Mouse (Mus musculus) cerebellum, adult 8-10 months (tissue): ENCODE data around the gene Camta1.

Source experiments
- DNase-seq: peaks from one replicate; pipeline ENCODE4 v3.0.0; 2022

Camta1 gene

DNA sequence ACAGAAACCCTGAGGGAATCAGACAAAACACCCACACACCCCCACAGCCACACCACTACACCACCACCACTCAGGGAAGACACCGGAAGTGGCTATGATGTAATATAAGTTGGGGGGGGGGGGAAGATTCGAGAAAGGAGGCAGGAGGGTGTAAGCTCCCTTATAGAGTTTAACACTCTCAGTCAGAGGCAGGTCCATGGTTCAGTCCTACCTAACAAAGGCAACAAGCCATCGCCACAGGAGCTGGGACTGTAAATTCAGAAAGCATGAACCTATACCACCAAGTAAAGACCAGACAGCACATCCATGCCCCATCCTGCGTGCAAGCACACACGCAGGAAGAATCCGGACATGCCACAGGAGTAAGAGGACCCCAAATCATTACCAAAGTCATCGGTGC is 772.4 kb downstream of the Camta1 start, which contains the start of gene Gm13090:
Gene Gm13090 (plus strand): TSS at position 301 of the 400 bp plus-strand sequence.
- no peak for DNase-seq

DNA sequence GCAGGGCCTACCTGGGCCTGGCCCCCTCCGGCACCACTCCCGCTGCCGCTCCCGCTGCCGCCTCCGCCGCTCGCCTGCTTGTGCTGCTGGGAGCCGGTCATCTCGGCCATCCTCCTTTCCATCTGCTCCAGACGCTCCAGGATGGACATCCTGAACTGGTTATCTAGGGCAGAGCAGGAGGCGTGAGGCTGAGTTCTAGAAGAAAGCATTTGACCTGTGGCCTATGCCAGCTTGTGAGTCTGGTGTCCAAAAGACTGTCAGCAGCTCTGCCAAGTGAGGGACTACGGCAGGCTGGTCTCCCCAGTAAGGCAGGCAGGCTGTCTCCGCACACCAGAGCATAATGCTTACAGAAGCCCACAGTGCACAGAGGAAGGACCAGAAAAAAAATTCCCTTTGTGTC is 772.9 kb downstream of the Camta1 start:
- DNase-seq, result peak; percentile 82

DNA sequence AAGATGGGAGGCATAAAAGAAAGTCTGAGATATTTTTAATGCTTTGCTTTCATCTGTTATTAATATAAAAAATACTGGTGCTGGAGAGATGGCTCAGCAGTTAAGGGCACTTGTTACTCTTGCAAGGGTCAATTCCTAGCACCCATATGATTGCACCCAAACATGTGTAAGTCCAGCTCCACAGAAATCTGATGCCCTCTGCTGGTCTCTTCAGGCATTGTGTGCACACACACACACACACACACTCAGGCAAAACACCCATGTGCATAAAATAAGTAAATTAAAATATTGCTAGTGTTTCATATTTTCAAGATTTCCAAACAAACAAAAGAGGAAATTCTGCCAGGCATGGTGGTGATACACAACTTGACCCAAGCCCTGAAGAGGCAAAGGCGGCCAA is 774.3 kb downstream of the Camta1 start:
- DNase-seq, result no peak

DNA sequence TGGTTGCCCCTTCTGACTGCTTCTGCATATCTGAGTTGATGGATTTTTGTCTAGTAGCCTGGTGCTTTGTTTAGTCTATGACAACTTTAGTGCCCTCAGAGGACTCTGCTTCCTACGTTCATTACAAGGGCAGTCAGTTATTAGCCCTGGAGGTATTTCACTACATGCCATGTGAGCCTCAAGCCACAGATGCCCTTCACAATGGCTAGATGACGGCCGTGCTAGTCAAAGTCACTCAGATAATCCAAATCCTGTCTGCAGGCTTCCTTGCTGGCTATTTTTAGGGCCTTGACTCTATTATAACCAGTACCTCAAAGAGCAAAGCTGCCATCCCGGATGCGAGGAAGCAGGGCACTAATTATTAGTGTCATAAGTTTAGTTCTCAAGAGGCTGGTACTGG is 778.6 kb downstream of the Camta1 start:
- DNase-seq, result no peak

DNA sequence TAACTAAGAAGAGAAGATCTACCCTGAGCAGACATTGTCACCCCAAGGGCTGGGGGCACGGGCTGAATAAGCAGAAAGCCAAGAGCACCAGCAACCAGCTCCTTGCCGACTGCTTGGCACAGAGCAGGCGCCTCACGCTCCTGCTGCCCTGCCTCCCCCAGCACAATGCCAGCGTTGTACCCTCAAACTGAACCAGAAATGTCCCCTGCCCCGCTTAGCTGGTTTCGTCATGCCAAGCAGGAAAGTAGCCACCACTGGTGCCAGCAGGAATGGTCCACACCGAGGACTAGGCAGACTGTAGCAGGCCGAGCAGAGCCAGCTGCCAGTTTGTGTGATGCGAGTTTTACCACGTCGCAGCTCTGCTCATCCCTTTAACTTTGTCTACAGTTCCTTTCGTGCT is 779.7 kb downstream of the Camta1 start:
- no peak for DNase-seq

DNA sequence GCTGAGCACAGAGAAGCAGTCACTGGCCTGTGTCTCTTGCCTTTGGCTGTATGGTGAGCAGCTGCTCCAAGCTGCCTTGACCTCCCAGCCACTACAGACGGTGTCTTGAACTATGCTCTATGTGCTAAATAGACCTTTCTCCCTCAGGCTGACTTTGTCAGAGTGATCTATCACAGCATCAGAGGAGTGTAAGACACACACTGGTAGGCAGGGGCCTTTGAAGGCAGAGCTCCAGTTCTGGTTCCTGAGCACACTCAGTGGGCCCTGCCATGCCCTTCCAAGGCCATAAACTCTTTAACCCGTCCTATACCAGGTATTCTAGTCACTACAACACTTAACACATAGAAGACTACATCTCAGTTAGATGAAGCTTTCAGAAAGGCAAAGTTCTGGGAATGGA is 780.3 kb downstream of the Camta1 start:
- no peak for DNase-seq

DNA sequence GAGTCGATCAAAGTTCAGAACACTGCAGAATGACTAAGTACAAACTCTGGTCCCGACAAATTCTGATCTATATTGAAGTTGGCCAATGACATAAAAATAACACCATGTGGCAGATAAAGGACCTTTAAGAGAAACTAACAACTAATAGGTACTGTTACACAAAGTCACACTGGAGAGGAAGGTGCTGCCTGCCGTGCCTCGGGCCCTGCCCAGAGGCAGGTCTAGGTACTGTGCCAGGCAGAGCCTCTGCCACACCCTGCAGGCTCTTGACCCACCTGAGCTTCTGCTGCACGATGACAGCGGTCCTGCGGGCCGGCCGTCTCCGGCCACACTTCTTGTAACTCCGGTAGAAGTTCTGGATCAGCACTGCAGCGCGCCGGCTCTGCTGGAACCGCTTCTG is 786.9 kb downstream of the Camta1 start:
- DNase-seq, result no peak

DNA sequence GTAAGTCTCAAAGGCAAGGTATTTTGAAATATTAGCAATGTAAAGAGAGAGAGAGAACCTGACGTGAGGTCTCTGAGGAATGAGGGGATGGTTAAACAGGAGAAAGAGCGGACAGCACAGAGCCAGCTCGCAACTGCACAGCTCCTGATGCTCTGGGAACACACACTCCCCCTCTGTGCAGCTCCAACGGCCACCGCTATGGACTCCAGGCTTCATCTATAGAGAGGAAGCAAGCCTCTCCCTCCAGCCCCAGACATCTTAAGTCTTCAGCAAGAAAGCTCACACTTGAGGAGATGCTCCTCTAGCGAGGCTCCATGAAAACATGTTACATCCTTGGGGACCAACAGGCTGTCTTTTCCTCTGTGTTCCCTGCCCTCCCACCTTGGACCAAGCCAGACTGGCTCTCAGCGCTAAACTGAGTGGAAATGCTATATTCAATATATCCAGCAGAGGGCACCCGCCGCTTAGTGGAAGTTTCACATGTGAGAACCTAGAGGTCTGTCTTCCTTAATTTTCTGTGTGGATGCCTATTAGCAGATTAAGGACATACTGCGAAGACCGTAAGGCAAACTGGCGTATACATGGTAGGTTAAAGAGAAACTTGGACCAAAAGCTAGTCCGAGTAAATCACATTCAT is 788.5 kb downstream of the Camta1 start:
- DNase-seq, result peak; percentile 87

DNA sequence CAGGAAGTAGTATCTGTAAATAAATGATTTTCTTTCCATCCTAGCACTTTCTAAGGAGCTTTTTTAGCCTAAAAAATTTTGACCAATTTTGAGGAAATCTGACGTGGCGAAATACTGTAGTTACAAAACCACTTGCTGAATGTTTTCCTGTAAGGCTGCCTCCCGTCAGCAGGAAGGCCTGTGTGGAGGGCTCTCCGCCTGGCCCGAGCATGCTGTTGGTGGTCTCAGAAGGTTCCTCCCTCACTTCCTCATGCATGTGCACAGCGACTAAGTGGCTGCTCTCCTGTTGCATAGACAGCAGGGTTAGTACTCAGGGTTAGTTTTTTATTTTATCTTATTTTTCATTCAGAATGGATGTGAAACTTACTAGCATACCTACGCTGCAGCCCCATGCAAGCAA is 790.7 kb downstream of the Camta1 start:
- no peak for DNase-seq

DNA sequence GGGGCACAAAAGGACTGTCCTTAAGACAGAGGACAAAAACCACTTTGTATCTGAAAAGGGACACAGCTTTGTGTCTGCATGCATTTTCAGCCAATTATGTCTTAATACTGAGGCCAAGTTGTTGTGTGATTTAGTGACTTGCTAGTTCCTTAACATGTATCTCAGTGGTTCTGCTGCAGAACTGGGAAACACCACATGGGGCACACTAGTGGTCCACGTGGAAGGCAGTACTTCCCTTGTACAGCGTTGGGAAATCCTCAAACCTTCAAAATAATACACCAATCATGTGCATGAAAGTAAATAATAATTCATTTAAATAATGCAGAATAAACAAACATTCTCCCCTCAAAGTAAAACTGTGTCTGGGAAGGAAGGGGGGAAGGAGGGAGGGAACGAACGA is 792.9 kb downstream of the Camta1 start:
- DNase-seq, result no peak

DNA sequence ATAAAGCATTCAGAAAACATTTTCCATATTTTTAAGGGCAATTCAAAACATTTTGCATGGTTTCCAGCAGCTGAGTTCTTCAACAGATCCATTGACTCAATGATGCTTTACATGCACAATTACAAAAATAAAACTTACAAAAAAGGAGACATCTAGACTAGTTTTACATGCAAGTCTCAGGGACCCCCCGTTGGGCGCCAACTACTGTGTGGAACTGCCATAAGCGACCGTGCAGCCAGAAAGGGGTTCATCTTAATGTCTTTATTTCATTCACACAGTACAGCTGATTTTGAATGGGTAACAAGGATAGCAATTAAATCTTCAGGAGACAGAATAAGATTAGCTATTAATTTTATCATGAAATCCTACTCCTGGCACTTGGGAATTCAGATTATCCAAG is 802.1 kb downstream of the Camta1 start:
- DNase-seq, result no peak

DNA sequence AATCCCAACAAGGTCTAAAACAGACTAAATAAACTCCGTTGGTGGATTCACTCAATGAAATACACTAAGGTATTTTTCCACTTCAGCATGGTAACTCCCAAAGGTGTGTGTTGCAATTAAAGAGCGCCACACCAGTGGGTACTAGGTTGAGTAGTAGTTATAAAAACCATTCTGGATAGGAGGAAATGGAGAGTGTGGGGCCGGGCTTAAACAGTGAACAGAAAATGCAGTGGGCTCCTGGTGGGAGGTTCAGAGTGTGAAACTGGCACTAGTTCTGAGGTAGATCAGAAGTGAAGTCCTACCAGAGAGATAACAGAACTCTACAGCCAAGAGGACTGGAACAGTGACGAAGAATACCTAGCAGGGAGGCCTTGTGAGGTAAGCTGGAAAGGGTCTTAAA is 803.0 kb downstream of the Camta1 start:
- DNase-seq, result no peak

DNA sequence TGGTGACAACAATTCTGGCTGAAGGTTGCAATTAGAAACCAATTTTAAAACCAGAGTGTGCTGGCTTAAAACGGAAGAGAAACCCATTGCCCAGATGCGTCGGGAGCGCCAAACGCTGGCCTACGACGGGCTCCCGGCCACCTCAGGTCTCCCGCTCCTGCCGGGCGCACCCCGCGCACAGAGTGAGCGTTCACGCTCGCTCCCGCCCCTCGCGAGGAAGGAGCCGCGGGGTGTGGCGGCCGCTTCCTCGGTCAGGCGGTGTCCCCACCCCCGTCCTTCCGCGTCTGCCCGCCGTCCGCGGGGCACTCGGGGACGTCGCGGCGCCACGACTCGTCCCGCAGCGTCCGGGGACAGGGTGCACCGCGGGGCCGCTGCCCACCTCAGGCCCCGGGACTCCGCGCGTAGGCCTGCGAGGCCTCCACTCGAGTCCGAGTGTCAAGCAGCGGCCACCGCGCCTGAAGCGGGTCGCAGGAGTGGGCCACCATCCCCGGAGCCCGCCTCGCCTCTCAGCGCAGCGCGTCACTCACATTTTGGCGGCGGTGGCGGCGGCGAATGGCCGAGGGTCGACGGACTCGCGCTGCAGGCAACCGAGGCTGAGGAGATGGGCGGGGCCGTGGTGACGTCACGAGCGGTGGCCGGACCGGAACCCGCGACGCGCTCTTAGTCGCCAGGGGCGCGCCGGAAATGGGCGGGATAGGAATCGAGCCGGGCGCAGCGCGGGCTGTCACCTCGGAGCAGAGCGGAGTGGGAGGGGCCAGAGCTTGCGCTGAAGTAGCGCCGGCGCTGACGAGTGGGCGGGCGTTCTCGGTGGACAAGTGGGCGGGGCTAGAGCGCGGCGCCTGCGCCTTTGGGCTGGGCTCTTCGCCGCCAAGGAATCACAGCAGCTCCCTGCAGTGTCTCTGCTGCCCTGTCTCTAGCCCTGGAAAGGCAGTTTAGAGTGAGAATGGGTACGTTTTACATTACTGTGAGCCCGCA is 804.0 kb downstream of the Camta1 start, which contains the start of gene Vamp3:
Gene Vamp3 (minus strand): TSS at position 617 of the 975 bp plus-strand sequence.
- DNase-seq, result peak; percentile 99

DNA sequence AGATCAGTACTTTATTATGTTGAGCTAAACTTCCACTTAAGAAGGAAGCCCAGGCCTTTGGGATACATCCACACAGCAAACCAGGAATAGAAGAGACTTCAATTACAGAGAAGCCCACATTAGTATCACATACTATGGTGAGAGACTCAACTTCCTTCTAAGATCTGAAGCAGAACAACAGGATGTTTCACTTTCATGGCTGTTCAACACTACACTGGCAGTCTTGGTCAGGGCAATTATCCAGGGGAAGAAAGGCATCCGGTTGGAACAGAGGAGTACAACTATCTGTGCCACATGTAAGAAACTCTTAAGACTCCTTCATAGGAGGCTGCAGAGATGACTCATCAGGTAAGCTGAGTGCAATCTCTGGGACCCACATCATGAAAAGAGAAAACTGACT is 810.5 kb downstream of the Camta1 start:
- no peak for DNase-seq

DNA sequence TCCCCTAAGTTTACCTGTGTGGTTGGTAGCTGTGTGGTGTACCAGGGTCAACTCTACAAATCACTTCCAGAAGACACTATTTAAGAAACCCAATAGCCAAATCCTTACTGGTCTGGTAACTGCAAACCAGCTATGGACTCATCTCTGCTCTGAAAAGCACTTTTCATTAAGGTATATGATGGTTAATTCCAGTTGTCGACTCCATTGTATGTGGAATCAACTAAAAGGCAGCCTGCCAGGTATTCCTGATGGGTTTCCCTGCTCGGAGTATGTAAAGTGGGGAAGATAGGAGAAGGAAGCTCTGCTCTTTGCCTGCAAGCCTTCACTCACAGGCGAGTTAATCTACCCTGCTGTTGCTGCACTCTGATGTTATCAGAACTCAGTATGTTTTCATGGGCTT is 815.2 kb downstream of the Camta1 start:
- DNase-seq, result no peak

DNA sequence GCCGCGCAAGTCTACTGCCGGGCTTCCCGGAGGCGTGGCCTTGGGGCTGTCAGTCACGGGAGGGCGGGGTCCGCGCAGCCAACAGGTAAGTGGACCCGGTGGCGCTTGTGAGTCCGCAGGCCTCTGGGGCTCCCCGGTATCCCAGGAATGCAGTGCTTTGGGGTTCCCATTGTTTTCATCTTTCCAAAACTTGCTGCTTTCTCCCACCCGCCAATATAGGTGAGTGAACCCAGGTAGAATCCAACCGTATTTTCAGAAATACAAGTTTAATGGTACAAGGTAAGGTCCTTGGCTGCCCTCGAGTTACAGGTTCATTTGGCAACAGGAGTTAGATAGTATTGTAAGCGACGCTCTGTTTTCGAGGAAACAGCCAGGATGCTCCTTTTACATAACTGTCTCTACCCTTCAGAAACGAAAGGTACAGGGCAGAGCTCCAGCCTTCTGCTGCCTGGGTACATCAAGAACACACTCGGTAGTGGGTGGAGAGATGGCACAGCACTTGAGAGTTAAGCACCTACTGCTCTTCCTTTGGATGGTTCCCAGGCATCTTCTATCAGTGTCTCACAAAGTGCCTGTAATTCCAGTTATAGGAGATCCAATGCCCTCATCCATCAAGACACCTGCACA is 816.6 kb downstream of the Camta1 start:
- no peak for DNase-seq

DNA sequence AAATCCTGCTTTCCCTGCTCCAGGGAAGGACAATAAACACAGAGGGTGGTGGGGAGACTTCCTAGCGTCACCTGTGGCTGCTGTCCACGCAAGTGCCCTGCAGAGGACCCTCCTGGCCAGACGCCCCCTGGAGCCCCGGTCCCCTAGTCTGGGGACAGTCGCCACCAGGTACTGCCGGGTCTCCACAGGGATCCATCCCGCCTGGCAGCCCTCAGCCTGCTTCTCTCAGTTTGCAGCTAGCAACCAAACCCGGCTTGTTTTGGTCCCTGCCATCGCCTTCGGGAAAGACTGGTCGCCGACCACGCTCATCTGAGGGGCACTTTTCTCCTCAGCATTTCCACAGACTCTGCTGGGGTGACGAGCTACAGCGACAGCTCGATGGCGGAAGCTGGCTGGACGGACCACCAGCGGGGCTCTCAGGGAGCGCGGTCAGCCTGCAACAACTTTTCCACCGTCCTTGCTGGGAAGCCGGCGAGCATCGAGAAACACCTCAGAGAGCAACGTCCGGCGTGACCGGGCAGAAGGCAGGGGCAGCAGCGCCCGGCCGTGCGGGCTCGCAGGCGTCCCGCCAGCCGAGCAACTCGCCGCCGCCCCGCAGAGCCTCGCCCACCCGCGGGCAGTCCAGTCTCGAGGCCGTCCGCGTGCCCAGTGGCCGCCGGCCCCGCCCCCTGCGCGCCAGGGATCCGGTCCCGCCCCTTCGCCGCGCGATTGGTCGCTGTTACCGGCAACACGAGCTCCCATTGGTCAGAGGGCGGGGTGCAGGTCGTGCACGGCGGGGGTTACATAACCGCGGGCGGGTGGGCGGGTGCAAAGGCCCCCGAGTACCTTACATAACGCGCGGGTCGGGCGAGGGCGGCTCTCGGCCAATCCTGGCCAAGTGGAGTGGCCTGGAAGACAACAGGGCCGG is 817.4 kb downstream of the Camta1 start, which contains the start of gene Per3:
Gene Per3 (minus strand): TSS at position 629 of the 907 bp plus-strand sequence.
- DNase-seq, result peak; percentile 99

DNA sequence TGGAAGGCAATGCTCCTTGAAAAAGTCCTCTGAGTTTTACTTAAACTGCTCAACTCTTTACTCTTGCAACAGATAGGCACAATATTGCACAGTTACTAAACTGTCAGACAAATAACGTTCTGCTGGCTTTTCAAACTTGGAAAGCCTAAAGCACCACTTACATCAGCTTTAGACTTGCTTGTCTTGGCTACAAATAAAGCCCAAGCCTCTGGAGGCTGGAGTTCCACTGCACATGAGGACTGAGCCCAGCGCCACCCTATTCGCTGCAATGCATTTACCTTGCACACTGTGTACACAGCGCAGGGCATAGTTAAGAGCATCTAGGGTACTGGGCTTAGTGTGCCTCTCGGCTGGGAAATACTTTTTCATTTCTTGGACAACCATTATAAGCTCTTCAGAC is 818.4 kb downstream of the Camta1 start:
- peak; percentile 36 for DNase-seq

DNA sequence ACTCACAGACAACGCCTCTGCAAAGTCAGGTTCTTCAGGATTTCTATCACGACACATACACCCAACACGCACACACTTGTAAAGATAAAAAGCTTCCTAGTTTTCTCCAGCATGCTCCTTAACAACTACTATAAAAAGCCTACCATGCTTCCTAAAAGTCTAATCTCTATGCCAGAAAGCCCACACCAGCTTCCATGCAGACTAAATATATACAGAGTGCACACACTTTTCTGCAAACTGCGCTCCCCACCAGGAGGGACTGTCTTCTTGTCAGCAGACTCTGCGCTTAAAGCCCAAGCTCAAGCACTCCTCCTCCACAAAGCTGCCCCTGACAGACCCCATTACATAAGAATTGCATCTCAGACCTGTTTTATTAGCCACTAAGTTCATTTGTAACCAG is 820.2 kb downstream of the Camta1 start:
- DNase-seq, result no peak

DNA sequence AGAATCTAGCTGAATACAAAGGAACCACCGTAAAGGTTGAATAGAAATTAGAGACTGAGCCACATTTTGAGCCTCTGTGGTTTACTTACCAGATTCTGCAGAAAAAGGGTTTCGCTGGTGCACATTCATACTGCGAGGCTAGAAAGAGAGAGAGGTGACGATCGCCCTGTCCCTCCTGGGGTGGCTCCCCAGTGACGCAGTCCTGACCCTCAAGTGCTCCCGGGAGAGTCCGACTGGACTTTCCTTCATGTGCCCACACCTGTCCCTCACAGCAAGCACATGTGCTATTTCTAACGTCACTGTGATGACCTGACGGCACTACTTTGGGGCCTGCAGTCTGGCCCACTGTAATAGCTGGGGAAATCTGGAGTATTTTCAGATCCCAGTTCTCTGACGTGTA is 823.9 kb downstream of the Camta1 start:
- DNase-seq, result no peak

DNA sequence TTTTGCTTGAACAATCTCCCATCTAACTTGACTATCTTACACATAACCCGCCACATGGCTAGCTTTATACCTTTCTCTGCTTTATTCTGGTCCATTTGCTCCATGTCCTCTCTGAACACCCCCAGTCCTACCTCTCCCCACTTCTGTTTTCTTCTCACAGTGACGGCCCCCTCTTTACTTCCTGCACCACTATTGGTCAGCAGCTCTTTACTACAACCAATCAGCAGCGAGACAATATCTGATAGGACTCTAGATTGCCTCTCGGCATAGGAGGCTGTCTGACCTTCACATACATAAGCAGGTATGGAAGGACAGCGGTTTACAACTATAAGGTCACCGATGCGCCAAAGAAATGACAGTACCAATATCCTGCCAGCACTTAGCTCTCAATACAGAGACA is 825.2 kb downstream of the Camta1 start:
- no peak for DNase-seq

DNA sequence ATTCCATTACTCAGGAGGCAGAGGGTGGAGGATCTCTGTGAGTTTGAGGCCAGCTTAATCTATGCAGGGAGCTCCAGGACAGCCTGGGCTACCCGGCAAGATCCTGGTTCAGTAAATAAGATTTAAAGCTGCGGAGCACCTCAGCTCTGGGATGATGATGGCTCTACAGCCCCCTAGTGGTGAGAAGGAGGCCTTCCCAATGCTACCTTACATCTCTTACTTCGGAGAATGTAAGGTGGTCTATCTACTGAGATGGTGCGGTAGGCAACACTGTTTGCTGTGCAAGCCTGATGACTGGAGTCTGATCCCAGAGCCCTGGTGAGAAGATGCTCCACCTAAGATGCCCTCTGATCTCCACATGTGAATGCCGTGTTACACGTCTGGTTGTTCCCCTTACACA is 834.7 kb downstream of the Camta1 start:
- no peak for DNase-seq

DNA sequence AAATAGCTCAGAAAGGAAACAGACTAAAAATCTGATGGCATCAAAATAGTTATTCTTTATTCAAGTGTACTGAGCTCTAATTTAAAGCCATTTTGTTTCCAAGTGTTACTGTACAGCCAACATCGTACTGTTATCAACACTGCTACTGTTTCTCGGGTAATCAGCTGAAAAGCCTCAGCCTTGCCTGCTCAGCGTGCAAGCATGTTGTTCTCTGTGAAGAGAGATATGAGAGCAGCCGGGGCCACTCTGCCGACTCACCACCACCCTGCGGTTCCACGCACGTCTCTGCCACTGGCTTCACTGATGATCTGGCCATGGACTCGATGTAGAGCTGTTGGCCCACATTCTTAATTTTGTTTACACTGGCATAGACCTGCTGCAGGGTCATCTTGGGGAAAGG is 837.5 kb downstream of the Camta1 start:
- no peak for DNase-seq
